Mouse (Mus musculus) heart, adult 18-20 months (tissue): Measurements from ENCODE around the gene S100a3. TPM values are rescaled to one million over a fixed set of nuclear protein-coding genes. Genes with fewer than 3 reads are reported as not detected.

Source experiments
- DNase-seq, 2 experiments: peaks; one replicate each; pipeline ENCODE4 v3.0.0; 2021 to 2022; ENCODE audit warnings: mixed read lengths in 1 of 2
- total RNA-seq, 2 experiments: library from RNA; stranded (reverse); gene quantifications; 2 replicates each; pipeline ENCODE4 v1.2.3; 2021

S100a3 gene
- total RNA-seq, 2 experiments from 2014 or later: not detected

DNA sequence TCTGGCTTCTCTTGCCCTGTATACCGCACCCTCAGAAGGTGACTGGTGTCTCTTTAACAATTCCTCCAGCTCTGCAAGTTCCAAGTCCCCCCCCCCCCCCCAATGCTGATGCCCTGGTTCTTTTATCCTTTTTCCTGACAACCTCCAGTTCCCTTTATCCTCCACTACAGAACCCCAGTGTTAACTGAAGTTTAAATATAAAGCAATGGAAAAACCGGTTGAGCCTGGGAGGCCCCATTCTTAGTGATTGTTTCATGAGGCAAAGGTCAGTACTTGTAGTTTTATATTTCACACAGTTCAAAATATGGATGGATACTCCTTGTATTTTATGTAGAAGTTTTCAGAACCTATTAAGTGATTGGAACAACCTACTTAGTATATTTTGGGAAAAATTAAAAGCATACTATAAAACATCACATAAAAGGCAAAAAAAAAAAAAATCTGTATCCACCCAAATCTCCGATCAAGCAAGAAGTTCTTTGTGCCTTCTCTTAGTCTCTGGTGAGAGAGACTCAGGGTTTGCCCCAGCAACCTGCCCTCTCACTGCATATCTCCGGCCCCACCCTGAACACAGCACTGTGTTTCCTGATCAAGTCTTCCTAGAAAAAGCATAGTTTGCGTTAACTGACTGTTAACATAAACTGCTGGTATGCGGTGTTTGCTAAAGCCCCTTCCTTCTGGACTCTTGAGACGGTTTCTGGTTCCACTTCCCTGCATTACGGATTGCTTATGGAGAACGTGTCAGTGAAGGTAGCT, 66.1 kb downstream of the S100a3 start:
- DNase-seq: no peak

DNA sequence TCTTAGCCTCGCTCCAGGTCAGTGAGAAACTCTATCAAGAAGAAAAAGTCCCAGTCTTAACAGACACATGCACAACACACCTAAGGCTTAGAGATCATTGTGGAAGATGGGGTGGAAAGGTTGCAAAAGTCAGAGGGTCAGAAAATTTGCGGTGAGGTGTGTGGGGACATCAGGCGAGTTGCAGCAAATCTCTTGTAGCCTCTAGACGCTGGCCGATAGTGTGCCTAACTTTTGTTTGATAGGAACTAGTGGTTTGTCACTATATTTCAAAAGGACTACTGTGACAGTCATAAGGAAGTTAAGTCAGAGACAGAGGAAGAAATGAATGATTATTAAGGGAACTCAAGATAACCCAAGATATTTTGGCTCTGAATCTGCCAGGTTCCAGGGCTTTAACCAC, 67.0 kb downstream of the S100a3 start:
- DNase-seq: no peak

DNA sequence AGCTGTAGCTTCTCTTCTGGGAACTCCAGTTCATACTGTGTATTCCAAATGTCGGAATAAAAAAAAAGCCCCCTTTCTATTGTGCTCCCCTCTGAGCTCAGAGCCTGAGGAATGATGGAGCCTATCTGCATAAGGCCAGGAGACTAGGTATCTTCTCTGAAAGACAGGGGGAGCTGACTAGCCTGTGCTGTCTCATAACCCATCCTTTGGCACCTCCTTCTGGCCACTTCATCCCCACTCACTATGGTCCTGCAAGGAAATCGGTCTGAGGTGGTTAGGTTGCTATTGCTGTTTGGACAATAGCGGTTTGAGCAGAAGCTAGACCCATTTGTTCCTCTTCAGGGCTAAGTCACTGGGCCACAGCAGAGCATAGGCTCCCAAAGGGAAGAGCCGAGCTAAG, 67.4 kb downstream of the S100a3 start:
- no peak for DNase-seq

DNA sequence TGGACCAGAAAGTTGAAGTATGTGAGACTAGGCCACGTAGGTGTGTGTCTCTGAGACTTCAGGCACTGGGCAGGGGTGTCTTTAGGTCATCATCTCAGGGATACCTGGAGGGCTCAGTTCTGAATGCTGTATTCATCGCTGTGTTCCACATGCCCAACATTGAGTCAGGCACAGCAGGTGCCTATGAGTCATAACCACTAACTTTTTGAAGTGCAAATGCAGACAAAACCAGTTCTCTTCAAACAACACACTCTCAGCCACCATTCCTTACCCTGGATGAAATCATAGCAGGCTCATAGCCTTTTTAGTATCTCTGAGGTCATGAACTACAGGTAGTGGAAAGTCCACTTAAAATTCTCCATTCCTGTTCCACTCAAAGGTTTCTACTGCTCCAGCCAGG, 68.9 kb downstream of the S100a3 start:
- DNase-seq: no peak

DNA sequence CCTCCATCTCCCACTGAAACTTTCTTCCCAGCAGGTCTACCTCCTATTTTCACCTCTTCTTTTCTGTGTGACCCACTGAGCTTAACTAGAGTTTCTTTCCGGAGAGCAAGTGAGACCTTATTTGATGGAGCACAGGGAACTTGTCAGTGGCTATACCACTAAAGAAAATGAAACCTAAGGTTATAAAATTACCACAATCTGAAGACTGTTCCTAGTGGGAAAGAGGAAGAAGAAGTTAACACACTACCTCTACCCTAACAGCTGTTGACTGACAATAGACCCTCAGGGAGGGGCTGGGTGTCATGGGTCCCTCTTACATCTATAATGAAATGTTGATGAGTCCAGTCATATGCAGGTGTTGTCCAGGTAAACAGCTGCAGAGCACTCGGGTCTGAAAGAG, 71.6 kb downstream of the S100a3 start:
- DNase-seq: no peak

DNA sequence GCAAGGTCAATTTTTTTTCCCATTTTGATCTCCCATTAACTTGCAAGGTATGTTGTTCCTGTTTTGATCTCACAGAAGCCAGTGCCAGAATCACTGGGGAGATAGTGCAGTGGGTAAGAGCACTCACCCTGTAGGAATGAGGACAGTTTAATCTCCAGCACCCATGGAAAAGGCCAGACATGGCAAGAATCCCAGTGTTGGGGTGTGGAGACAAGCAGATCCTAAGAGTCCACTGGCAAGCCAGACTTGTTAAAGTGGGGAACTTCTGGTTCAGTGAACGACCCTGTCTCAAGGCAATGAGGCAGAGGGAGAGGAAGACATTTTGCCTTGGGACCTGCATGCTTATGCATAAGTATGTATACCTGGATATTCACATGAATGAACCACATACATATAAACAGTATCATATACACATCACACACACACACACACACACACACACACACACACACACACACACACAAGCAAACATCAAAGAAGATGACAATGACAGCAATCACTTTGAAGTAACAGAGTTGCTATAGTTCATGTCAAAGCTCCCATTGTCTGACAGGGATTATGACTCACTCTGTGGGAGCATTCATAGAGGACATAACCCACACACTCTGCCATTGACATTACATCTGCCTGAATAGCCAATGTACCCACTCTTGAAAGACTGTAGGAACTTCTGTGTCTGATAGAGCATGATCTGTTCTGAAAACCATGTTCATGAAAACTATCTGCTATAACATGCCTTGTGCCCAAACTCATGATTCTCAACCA, 78.3 kb downstream of the S100a3 start:
- no peak for DNase-seq

DNA sequence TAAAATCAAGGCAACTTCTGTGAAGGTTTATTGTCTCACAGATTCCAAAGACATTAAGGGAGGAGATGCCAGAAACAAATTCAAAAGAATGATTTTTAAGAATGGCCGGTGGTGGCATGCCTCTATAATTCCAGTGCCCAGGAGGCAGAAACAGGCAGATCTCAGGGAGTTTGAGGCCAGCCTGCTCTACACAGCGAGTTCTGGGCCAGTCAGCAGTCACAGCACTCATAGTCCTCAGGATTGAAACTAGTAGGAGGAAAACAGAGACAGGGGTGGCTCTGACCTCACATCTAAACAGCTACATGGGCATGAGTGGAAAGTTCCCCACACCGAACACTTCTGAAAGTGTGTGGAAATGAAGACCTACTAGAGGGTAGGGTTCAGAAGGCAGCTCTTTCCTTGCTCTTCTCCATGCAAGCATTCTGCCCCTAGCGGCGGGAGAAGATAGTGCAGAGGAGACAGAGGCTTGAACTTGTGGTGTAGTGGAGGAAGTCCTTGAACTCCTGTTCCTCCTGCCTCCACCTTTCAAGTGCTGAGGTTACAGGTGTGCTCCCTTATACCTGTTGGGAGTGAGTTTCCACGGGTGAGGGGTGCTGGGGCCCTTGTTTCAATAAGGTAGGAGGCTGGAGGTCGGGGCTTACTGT, 79.3 kb downstream of the S100a3 start:
- peak; percentile 16 to 54 for DNase-seq

DNA sequence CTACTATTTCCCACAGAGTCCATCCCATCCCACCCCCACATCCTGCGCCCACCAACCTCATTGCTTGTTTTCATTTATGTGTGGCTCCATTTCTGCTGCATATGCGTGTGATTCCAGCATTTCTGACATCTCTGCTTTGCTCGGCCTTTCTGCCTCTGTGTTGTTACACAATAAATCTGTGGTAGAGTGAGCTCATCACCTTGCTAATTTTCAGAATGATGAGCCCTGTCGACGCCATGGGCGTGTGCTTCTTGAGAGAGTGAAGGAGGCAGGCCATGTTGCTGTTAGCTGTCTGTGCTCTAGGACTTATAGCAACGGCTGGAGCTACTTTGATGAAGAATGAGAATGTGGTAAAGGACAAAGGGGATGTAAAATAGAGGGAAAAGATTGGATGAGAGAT, 80.6 kb downstream of the S100a3 start:
- DNase-seq: no peak

DNA sequence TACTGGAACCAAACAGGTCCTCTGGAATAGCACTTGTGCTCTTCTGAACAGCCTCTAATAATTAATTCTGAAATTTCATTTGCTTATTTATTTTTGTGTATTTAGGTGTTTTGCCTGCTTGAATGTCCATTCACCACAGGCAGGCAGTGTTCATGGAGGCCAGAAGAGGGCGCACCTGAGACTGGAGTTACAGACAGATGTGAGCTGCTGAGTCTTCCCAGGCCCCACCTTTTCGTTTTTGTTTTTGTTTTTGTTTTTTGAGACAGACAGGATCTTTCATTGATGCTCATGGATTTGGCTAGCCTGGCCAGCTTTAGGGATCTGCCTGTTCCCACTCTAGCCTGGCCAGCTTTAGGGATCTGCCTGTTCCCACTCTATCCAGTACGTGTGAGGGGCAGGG, 83.8 kb downstream of the S100a3 start:
- DNase-seq: peak; percentile 28 to 69

DNA sequence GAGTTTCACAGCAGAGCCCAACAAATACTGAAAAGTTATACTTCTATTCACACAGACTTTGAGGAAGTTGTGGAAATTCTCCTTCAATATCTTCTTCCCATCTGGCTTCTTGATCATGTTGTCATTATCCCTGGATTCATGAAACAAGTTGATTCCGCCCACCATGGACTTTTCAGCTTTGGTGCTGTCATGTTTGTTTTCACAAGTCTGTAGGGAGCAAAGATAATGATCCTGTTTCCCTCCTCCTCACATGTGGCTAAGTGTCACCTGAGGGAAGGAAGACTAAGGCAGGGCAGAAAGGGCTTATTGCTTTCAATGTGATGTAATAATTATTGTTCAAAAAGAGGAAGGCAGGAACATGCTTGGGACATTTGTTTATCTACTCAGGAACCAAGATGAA, 86.9 kb downstream of the S100a3 start:
- DNase-seq: no peak

DNA sequence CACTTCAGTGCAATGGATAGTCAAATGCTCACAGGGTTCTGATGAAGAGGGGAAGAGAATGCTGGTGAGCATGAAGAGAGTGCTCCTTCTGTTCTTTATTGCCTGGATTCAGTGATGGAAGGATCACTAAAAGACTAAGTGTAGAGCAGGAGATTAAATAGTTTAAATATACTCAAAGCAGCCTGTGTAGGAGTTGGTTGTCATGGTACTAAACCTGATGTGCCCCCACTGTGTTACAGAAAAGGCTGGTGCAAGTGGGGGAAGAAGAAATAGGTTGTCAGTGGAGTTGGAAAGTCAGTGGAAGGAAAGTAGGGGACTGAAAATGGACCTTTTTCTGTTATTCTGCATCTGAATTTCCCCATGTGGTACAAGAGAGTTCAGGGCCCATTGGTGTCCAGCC, 88.6 kb downstream of the S100a3 start:
- DNase-seq: no peak

DNA sequence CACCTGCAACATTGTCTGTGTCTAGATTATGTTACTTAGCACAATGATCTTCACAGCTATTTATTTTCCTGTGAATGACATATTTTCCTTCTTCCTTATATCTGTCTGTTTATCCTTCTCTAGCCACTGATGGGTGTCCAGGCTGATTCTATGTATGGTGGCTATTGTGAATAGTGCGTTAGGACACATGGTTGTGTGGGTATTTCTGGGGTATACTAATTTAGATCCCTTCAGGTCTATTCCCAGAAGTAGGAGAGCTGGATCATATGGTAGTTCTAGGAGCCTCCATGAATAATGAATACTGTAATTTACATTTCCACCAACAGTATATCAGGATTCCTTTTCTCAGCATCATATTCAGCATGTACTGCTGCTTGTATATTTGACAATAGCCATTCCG, 89.5 kb downstream of the S100a3 start:
- DNase-seq: no peak

Other genes with a start within 250 kb of the S100a3 start
- under 1 TPM; 0.50 to 0.62 TPM for gene Slc27a3, start 170.6 kb upstream of the S100a3 start, total RNA-seq
- 10 to 100 TPM; 24.6 TPM for gene Ints3, start 127.0 kb upstream of the S100a3 start, total RNA-seq
- 10 to 100 TPM; 16.2 to 16.8 TPM for gene Npr1, start 94.7 kb upstream of the S100a3 start, total RNA-seq
- gene Ilf2, start 84.5 kb upstream of the S100a3 start, total RNA-seq: 10 to 100 TPM; 29.3 to 30.1 TPM
- 10 to 100 TPM; 62.0 to 70.7 TPM for gene Snapin, start 69.5 kb upstream of the S100a3 start, total RNA-seq
- 10 to 100 TPM; 90.0 to 96.6 TPM for gene Chtop, start 51.1 kb upstream of the S100a3 start, total RNA-seq
- 1,000 to 10,000 TPM; 1,108 to 1,133 TPM for gene S100a1, start 46.2 kb upstream of the S100a3 start, total RNA-seq
- 10 to 100 TPM; 29.6 to 31.2 TPM for gene S100a13, start 46.1 kb upstream of the S100a3 start, total RNA-seq
- under 1 TPM; 0.49 to 0.60 TPM for gene S100a14, start 33.7 kb upstream of the S100a3 start, total RNA-seq
- 10 to 100 TPM; 62.9 to 71.8 TPM for gene S100a16, start 23.3 kb upstream of the S100a3 start, total RNA-seq
- not detected for gene S100a2, start 29.7 kb downstream of the S100a3 start, total RNA-seq
- not detected for gene Gm42674, start 41.3 kb downstream of the S100a3 start, total RNA-seq
- gene S100a4, start 43.2 kb downstream of the S100a3 start, total RNA-seq: 10 to 100 TPM; 12.5 to 14.1 TPM
- gene S100a5, start 47.9 kb downstream of the S100a3 start, total RNA-seq: not detected
- gene S100a6, start 52.3 kb downstream of the S100a3 start, total RNA-seq: 10 to 100 TPM; 76.5 to 79.4 TPM
- under 1 TPM in 1 of 2 experiments, not detected in 1; 0.47 TPM for gene S100a7a, start 93.4 kb downstream of the S100a3 start, total RNA-seq
- gene S100a8, start 108.4 kb downstream of the S100a3 start, total RNA-seq: not detected
- gene S100a9, start 135.1 kb downstream of the S100a3 start, total RNA-seq: under 1 TPM in 1 of 2 experiments, not detected in 1; 0.57 TPM
- not detected for gene Pglyrp4, start 166.3 kb downstream of the S100a3 start, total RNA-seq
- not detected for gene Gm5849, start 217.3 kb downstream of the S100a3 start, total RNA-seq